Mouse (Mus musculus) brown adipose tissue, adult 24 weeks (tissue): ENCODE measurements around the gene Cox5a. TPM values are rescaled to one million over a fixed set of nuclear protein-coding genes. Genes with fewer than 3 reads are reported as not detected.

Experiments
- H3K27ac ChIP-seq: fragments of 200-500 bp; replicated peaks from 2 replicates; pipeline ENCODE4 v1.5.1; 2012; ENCODE audit warnings: low read depth, mild to moderate bottlenecking, low read length
- H3K4me1 ChIP-seq: fragments of 200-500 bp; 2 replicates; pipeline ENCODE4 v1.6.1; 2012; ENCODE audit warnings: low read length, mixed read lengths; ENCODE audit not compliant: control insufficient read depth, insufficient read depth, insufficient read length
- H3K4me3 ChIP-seq: fragments of 200-500 bp; 2 replicates; pipeline ENCODE4 v1.5.1; 2012; ENCODE audit warnings: low read depth, mild to moderate bottlenecking, low read length, moderate library complexity; ENCODE audit not compliant: insufficient read depth
- polyA plus RNA-seq: library from polyadenylated mRNA; stranded (reverse); fragments of >200 nt; gene quantifications from 2 replicates; pipeline ENCODE4 v1.2.4, GENCODE M21; 2012; ENCODE audit not compliant: missing spikeins, insufficient read depth, insufficient read length

The Cox5a gene
- polyA plus RNA-seq, 1 experiment: 2,595 TPM

- Histone ChIP-seq H3K4me1 (peaks cover 5% of the 10 kb centered on the region; the same call in 1 of the 2 replicates), H3K27ac (no peak overlapping the region), H3K4me3 (no peak overlapping the region)
Measured at GRCm38 (mm10) chr9:57547287-57547686, 26.2 kb downstream of the Cox5a start.

GRCm38 (mm10) chr9:57547869-57548268, 26.8 kb downstream of the Cox5a start:
- Histone ChIP-seq H3K4me1 (peaks cover 5% of the 10 kb centered on the region; the same call in 1 of the 2 replicates), H3K27ac (no peak overlapping the region), H3K4me3 (no peak overlapping the region)

GRCm38 (mm10) chr9:57549186-57549585, 28.1 kb downstream of the Cox5a start:
- Histone ChIP-seq H3K4me1 (peaks cover 5% of the 10 kb centered on the region; the same call in 1 of the 2 replicates), H3K4me3 (no peak overlapping the region), H3K27ac (no peak overlapping the region)

GRCm38 (mm10) chr9:57550126-57550862, 29.2 kb downstream of the Cox5a start:
- Histone ChIP-seq H3K4me3 (no peak overlapping the region), H3K27ac (no peak overlapping the region), H3K4me1 (peaks cover 5% of the 10 kb centered on the region; the same call in 1 of the 2 replicates)

- H3K4me1 ChIP-seq: peaks cover 5% of the 10 kb centered on the region; the same call in 1 of the 2 replicates
- H3K27ac ChIP-seq: peak within 1 kb of the TSS; percentile 40; the same call in 1 of the 2 replicates
- H3K4me3 ChIP-seq: peak within 1 kb of the TSS; percentile 91
Measured at GRCm38 (mm10) chr9:57552139-57552887, 31.2 kb downstream of the Cox5a start, which contains the start of gene Mpi. TSS of gene Mpi (minus strand) at chr9:57552763.

GRCm38 (mm10) chr9:57553119-57553518, 32.0 kb downstream of the Cox5a start:
- peaks cover 5% of the 10 kb centered on the region; the same call in 1 of the 2 replicates for H3K4me1 ChIP-seq
- no peak overlapping the region for H3K27ac ChIP-seq
- H3K4me3 ChIP-seq: no peak overlapping the region

GRCm38 (mm10) chr9:57554753-57555152, 33.7 kb downstream of the Cox5a start:
- no peak overlapping the region for H3K4me3 ChIP-seq
- H3K4me1 ChIP-seq: peaks cover 5% of the 10 kb centered on the region; the same call in 1 of the 2 replicates
- H3K27ac ChIP-seq: no peak overlapping the region

- Histone ChIP-seq H3K4me1 (peaks cover 7% of the 10 kb centered on the region; the same call in 1 of the 2 replicates), H3K4me3 (no peak overlapping the region), H3K27ac (no peak overlapping the region)
Measured at GRCm38 (mm10) chr9:57557215-57557614, 36.1 kb downstream of the Cox5a start.

GRCm38 (mm10) chr9:57558625-57559024, 37.6 kb downstream of the Cox5a start:
- peaks cover 12% of the 10 kb centered on the region for H3K4me1 ChIP-seq
- H3K27ac ChIP-seq: no peak overlapping the region; the same call in 1 of the 2 replicates
- H3K4me3 ChIP-seq: no peak overlapping the region

- Histone ChIP-seq H3K4me1 (peaks cover 12% of the 10 kb centered on the region), H3K4me3 (no peak overlapping the region), H3K27ac (no peak overlapping the region)
Measured at GRCm38 (mm10) chr9:57559568-57559967, 38.5 kb downstream of the Cox5a start.

- Histone ChIP-seq H3K27ac (peak overlapping the region; percentile 64), H3K4me3 (peak overlapping the region; percentile 96), H3K4me1 (peaks cover 12% of the 10 kb centered on the region)
Measured at GRCm38 (mm10) chr9:57560263-57560662, 39.2 kb downstream of the Cox5a start.

- Histone ChIP-seq H3K27ac (peak within 1 kb of the TSS; percentile 94), H3K4me1 (peaks cover 18% of the 10 kb centered on the region), H3K4me3 (peak within 1 kb of the TSS; percentile 96)
Measured at GRCm38 (mm10) chr9:57560861-57561710, 40.0 kb downstream of the Cox5a start, which contains the start of gene Scamp2. TSS of gene Scamp2 (plus strand) at chr9:57560943.

- Histone ChIP-seq H3K4me1 (peaks cover 20% of the 10 kb centered on the region), H3K4me3 (peak overlapping the region; percentile 96), H3K27ac (0 out of 2 replicates have a peak overlapping the region, but pooled peaks have one; percentile 20)
Measured at GRCm38 (mm10) chr9:57561711-57562099, 40.6 kb downstream of the Cox5a start.

- H3K27ac ChIP-seq: 0 out of 2 replicates have a peak overlapping the region, but pooled peaks have one; percentile 7
- no peak overlapping the region for H3K4me3 ChIP-seq
Measured at GRCm38 (mm10) chr9:57562896-57563372, 41.9 kb downstream of the Cox5a start.

More at GRCm38 (mm10) chr9:57562896-57563372, 41.9 kb downstream of the Cox5a start:
- H3K4me1 ChIP-seq: peaks cover 20% of the 10 kb centered on the region
